Mouse (Mus musculus) common myeloid progenitor, adult 5-6 weeks (primary cell): ENCODE measurements around the gene Pbx3. TPM values are rescaled to one million over a fixed set of nuclear protein-coding genes. Genes with fewer than 3 reads are reported as not detected.
A peak's percentile ranks its signal among the peaks of the same experiment; 100 is the strongest.

Experiments
- ATAC-seq: replicated peaks from 2 replicates; pipeline ENCODE4 v1.8.0; 2016; ENCODE audit warnings: low read depth, mild to moderate bottlenecking, moderate TSS enrichment, inconsistent platforms; ENCODE audit not compliant: poor library complexity, severe bottlenecking
- total RNA-seq: library from RNA; stranded (forward); fragments of 200-1000, 187-1606 nt; gene quantifications from 2 replicates; pipeline ENCODE4 v1.2.3, GENCODE M21; 2017

Pbx3 gene
- total RNA-seq, 1 experiment from 2014 or later = 7.2 TPM

- ATAC-seq = no peak
These were observed 219.6 kb downstream of the Pbx3 start for GRCm38 (mm10) chr2:34153336-34153735.

DNA sequence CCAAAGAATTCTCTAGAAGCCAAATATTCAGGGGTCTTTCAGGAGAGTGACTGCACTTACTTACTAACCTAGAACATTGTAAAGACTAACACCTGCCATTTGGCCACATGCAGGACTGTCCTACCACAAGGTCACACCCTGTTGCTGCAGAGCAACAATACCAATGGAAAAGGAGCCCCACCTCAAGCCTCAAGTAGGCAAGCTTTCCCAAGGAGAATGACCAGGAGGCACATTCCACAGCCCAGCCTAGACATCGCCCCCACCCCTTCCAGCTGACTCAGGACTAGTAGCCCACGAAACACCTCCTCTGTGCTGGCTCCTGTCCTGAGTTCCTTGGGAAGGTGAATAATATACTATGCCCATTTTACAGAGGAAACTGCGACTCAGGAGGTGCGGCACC lies 222.4 kb downstream of the Pbx3 start:
- no peak for ATAC-seq

DNA sequence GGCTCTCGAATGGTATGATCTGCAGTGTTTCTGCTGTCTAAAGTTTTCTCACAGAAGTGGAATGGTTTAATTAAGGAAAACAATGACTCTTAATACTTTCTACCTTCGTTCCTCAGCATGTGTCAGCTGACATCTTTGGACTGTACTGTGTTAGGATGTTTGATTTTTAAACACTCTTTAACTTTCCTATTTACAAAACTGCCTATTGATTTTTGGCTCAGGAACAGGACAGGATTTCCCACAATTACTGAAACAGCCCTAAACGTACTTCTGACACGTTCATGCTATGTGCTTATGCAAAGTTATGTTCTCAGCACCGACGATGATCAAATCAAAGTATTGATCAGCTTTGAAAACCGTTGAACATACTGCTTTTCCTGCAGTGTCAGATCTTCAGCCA lies 224.7 kb downstream of the Pbx3 start:
- ATAC-seq = no peak

DNA sequence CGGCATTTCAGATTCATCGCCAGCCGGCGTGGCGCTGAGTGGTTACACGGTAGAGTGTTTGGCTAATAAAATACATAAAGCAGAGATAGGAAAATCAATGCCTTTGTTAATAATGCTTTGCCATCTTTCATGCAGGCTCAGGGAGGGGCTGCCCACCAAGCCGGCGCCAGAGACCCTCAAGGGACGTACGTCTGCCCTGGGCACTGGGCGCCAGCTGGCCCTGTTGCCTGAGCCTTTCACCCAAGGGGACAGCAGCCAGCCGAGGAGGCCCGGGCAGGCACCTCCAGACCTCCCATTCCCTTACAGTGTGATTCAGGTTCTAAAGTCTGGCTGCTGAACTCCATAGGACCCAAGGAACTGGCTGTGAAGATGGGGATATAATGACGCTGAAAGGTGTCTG lies 225.5 kb downstream of the Pbx3 start:
- ATAC-seq = no peak

DNA sequence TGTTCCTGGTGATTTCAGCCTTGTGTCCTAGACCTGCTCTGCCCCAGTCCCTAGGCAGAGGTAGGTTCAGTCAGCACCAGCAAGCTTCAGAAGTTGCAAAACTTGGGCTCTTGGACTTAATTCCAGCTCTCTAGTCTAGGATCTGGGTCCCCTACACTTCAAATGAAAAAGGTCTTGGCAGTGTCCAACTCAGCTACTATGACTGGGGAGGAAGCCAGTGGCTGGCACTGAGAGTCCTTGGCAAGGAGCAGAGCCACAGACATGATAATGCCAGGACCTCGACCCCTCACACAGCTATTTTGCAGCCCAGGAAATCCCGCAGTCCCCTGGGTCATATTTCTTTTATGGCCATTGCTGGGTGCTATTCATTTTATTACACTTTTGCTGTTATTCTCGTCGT lies 225.9 kb downstream of the Pbx3 start:
- no peak for ATAC-seq

- no peak for ATAC-seq
These were observed 226.5 kb downstream of the Pbx3 start for GRCm38 (mm10) chr2:34146431-34146830.

- peak; percentile 86 for ATAC-seq
These were observed 233.3 kb downstream of the Pbx3 start for GRCm38 (mm10) chr2:34139470-34140158.

DNA sequence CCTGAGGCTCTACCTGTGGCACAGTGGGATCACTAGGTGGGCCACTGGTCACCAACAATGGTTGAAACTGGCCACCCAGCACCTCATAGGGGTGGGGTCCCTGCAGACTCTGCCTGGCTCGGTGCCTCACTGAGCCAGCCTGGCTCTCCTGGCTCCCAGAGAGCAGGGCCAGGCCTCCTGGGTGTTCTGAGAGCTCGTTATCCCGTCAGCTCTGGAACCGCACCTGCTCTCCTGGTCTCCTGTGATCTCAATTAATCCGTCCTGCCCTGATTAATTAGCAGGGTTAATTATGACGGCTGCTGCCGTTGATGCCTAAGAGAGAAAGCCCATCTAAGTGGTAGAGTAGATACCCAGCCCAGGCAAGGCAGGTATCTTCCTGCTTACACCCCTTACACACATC lies 237.6 kb downstream of the Pbx3 start:
- ATAC-seq = no peak

DNA sequence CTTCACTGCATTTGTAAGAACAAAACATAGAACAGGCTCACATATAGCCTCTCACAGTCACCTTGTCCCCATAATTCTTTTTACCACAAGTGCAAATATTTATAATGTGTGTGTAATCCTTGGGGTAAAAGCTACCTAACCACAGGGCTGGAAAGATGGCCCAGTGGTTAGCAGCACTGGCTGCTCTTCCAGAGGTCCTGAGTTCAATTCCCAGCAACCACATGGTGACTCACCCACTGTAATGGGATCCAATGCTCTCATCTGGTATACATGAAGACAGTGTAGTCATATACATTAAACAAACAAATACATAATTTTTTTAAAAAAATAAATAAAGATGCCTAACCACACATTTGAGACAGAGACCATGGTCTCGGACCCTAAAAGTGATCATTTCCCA lies 240.2 kb downstream of the Pbx3 start:
- no peak for ATAC-seq

GRCm38 (mm10) chr2:34129674-34130267 lies 243.2 kb downstream of the Pbx3 start:
- ATAC-seq = no peak

- ATAC-seq = no peak
These were observed 245.1 kb downstream of the Pbx3 start for GRCm38 (mm10) chr2:34127871-34128270.

DNA sequence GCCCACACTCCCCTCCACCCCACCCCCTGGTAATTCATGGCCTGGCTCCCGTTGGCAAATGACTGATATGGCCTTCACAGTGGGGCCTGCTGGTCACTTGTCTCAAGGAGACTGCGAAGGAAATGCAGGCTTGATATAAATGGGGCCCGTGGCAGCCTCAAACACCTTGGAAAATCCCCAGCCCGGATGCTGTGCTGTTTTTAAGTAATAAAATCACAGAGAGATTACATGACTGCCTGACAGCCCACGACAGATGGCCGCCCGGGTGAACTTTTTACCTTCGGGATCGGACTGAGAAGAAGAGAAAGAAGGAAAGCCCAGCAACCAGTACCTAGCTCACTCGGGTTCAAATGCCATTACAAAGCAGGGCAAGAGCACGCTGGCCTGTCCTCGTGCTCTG lies 249.0 kb downstream of the Pbx3 start:
- ATAC-seq = no peak

Other genes with a start within 250 kb of the Pbx3 start
- gene Mapkap1, start 33.6 kb upstream of the Pbx3 start, total RNA-seq = 50.1 and 59.7 TPM in 2 replicates